Mouse (Mus musculus) T-helper 1 cell (primary cell): ENCODE results near the gene Caskin1.

ENCODE experiments used
- in situ Hi-C: fragments of 300-600 bp; cut with MboI, MseI; formaldehyde crosslinking; loops from one replicate; pipeline ENCODE4 v1.15.1; 2025; ENCODE audit warnings: high pct_unique_total_duplicates

Gene Caskin1

DNA sequence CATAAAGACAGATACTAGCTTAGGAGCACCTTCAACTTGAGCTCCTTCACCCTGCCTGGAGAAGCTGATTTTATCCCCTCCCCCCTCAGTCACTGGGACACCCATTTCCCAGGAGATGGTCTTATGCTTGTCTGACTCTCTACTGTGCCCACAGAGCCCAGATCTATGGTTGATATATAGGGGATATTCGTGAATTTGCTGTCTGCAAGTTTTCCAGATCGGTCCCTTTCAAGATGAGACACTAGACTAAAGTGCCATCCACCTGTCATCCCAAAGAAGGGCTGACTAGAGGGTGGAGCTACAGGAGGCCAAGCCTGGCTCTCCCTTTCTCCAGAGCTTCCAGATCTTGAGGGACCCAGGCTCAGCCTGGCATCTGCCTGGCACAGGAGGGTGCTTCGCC is 42.7 kb downstream of the Caskin1 start:
- in situ Hi-C loops = loop anchor here (5.0 kb wide), 1 partner anchor 126 kb away; the partner anchor contains the start of gene Npw

DNA sequence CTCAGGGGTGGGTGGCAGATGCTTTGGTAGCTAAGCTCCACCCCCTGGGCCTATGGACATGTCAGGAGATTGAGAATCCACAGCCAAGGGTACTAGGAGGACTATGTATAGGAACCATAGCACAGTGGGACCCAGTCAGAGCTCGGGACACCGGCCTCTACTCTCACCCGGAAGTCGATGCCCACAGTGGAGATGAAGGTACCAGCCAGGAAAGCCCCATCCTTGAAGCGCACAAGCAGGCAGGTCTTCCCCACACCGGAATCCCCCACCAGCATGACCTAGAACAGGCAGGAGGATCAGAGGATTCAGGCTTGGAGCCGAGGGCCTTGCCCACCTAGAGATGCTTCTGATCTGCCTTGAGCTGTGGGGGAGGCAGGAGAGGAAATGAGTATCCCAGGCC is 43.6 kb downstream of the Caskin1 start:
- in situ Hi-C loops = loop anchor here (5.0 kb wide), 1 partner anchor 125 kb away; the partner anchor contains the start of gene Npw

DNA sequence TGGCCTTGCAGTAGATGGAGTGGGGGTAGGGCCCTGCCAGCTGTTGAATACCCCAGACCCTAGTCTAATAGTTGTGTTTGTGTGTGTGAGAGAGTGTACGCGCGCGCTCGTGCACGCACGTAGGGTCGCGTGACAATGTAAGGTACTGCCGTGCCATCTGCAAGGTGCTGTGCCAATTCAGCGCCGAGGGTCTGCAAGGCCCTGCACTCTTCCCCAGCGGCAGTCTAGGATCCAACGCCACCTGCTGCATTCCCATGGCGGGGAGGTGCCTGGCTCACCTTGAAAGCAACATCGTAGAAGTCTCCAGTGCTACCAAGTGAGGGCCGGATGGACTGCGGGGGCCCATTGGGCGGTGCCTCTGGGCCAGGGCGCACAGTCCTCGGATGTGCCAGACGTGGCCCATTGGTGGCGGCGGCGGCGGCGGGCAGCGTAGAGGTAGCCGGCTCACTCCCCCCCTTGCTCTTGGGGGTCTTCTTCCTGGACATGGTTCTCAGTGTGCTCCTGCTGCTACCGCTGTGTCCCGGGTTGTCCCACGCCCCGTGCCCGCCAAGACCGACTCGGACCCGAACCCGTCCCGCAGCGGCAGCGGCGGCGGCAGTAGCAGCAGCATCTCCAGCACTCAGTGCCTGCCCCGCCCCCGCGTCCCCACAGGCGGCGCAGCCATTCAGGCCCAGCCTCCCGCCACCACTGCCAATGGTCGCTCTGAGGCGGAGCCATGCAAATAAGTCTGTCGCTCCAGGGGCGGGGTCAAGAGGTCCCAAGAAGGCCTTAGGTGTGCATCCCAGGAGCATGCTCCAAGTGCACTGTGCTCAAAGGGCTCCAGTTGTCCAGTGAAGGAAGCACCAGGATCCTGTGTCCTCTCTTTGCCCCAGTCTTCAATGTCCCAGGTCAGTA is 44.9 kb downstream of the Caskin1 start:
- in situ Hi-C loops = loop anchor here (5.0 kb wide), 1 partner anchor 124 kb away; the partner anchor contains the start of gene Npw

DNA sequence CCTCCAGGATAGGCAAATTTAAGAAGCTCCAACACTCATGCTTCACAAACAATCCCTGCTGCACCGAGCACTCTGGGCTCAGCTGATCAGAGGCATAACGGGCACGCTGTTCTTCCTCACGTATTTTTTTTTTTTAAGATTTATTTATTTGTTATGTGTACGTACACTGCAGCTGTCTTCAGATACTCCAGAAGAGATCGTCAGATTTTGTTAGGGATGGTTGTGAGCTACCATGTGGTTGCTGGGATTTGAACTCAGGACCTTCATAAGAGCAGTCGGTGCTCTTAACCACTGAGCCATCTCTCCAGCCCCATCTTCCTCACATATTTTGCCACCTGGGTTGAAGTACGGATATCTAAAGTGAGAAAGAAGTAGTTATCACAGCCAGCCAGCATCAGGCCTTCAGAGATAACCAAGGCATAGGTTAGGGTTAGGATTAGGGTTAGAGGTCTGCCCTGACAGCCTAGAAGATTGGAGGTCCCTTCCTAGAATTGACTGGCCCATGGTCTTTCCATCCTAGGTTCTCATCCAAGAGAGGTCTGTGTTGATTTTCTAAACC is 45.8 kb downstream of the Caskin1 start, which contains the start of gene Rab26:
Gene Rab26 (minus strand): TSS at position 51 of the 559 bp plus-strand sequence.
- in situ Hi-C loops = loop anchor here (5.0 kb wide), 1 partner anchor 123 kb away; the partner anchor contains the start of gene Npw

DNA sequence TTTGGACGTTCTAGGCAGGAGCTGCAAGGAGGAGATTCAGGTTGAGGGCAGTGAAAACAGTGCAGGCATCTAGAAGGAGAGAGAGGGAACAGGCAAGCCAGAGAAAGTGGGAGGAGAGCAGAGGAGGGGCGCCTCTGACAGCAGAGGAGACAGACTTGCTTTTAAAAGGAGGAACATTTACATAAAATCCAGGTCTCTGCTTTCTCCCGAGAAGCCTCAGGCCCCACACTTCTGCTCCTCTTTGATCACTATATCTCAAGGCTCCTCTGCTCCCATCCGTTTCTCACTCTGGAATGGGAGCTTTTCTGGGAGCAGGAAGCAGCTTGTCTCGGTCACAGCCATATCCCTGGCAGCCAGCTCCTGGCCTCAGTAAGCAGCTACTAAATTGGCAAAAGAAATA is 46.9 kb downstream of the Caskin1 start:
- in situ Hi-C loops = no loop called here

DNA sequence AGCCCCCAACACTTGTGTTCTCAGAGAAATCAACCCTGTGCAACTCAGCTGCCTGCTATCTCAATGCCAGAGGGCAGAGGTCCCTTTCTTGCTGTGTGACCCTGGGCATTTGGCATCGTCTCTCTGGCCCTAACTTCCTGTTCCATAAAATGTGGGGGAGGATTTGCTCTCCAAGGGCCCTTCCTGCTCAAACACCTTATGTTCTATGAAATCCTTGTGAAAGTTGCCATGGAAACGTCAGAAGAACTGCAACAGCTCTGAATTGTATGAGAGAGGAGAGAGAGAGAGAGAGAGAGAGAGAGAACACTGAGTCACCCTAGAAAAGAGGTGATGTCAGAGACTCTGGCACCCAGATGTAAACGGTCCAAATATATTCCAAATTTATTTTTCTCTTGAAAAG is 49.1 kb downstream of the Caskin1 start:
- in situ Hi-C loops = no loop called here

DNA sequence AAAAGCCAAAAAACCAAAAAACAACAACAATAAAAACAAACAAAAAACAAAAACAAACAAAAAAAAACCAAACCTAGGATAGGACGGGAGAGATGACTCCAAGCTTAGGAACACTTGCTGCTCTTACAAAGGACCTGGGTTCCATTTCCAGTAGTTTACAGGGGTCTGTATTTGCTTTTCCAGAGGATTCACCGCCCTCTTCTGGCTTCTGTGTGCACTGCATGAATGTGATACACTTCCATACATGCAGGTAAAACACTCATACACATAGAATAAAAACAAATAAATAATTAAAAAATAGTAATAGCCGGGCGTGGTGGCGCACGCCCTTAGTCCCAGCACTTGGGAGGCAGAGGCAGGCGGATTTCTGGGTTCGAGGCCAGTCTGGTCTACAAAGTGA is 50.5 kb downstream of the Caskin1 start:
- in situ Hi-C loops = no loop called here

DNA sequence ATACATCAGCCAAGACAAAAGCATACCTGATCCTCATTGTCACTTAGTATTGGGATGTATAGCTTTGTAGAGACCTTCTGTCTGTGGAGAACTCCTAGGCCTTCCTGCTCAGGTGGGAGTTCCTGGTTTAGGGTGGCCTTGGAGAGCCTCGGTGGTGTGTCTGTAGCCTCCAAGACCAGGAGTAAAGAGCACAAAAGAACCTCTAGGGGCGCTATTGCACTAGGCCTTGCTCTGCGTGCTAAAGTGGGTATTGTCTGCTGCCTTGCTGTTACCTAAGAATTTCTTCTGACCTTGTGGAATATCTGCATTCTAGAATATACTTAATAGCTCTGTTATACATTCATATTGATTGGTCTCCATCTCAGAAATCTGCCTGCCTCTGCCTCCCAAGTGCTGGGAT is 52.0 kb downstream of the Caskin1 start:
- in situ Hi-C loops = loop anchor here (10.0 kb wide), 1 partner anchor 684 kb away; no protein-coding TSS in a partner anchor

DNA sequence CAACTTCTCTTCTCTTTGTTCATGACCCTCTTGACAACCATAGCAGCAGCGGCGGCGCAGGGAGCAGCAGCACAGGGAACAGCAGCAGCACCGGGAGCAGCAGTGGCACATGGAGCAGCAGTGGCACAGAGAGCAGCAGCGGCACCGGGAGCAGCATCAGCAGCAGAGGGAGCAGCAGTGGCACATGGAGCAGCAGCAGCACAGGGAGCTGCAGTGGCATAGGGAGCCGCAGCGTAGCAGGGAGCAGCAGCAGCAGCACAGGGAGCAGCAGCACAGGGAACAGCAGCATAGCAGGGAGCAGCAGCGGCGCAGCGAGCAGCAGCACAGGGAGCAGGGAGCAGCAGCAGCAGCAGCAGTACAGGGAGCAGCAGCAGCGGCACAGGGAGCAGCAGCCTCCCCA is 56.2 kb downstream of the Caskin1 start:
- in situ Hi-C loops = loop anchor here (10.0 kb wide), 1 partner anchor 680 kb away; no protein-coding TSS in a partner anchor

DNA sequence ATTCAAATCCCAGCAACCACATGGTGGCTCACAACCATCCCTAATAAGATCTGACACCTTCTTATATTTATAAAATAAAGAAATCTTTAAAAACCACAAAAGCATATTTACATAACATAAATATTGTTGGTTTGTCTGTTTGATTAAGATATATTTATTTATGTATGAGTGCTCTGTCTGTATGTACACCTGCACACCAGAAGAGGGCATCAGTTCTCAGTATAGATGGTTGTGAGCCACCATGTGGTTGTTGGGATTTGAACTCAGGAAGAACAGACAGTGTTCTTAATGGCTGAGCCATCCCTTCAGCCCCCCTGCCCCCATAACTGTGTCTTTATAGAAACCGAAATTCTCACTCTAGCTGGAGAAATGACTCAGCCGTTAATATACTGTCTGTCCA is 56.8 kb downstream of the Caskin1 start:
- in situ Hi-C loops = loop anchor here (10.0 kb wide), 1 partner anchor 680 kb away; no protein-coding TSS in a partner anchor

DNA sequence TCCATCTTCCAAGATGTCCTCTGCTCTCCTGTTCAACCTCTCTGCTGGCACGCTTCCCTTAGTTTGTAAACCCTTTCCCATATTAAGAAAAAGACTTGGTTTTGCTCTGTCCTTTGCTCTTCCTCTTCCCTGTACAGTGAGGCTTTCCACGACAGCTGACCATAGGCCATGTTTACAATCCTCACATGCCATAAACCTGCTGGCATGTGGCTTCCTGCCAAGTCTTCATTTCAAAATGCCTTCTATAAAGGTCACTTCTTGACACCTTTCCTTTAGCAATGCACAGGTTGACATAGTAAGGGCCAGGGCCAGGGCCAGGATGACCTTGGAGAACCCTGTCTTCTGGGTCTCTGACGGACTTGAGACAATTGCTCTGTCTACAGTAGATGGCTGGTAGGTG is 57.8 kb downstream of the Caskin1 start:
- in situ Hi-C loops = loop anchor here (10.0 kb wide), 1 partner anchor 679 kb away; no protein-coding TSS in a partner anchor

DNA sequence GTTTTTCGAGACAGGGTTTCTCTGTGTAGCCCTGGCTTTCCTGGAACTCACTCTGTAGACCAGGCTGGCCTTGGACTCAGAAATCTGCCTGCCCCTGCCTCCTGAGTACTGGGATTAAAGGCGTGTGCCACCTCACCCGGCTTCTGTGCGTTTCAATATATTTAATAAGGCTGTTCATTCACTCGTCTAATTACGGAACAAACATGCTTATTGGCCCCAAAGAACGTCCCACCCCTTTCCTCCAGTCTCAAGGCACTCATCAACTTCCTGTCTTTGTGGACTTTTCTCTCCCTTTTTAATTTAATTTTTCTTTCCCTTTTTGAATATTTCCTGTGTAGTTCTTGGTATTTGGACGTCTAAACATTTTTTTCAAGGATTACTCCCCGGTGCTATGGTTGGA is 60.0 kb downstream of the Caskin1 start:
- in situ Hi-C loops = loop anchor here (10.0 kb wide), 1 partner anchor 676 kb away; no protein-coding TSS in a partner anchor

DNA sequence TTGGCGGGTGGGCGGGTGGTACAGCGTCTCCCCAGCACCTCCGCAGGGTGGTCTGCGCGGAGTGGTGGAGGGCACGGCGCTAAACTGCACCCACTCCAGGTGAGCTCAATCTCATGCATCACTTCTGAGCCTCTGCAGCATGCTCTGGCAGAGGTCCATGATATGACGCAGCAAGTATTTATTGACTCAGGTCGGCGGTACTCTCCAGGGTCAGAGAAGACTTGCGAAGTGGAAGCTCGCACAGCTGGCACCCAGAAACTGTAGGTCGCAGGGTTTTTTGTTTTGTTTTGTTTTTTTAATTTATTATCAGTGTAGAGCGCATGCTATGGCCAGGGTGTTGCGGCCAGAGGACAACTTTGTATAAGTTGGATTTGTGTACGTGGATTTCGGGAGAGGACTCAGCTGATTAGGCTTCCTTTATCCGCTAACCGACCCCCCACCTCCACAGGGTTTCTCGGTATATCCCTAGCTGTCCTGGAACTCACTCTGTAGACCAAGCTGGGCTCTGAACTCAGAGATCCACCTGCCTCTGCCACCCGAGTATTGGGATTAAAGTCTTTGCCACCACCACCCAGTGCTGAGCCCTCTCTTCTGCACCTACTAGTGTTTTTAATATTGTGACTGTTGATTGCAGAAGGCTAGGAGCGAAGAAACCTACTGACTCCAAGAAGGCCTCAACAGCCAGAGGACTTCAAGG is 60.7 kb downstream of the Caskin1 start:
- in situ Hi-C loops = loop anchor here (10.0 kb wide), 1 partner anchor 676 kb away; no protein-coding TSS in a partner anchor

DNA sequence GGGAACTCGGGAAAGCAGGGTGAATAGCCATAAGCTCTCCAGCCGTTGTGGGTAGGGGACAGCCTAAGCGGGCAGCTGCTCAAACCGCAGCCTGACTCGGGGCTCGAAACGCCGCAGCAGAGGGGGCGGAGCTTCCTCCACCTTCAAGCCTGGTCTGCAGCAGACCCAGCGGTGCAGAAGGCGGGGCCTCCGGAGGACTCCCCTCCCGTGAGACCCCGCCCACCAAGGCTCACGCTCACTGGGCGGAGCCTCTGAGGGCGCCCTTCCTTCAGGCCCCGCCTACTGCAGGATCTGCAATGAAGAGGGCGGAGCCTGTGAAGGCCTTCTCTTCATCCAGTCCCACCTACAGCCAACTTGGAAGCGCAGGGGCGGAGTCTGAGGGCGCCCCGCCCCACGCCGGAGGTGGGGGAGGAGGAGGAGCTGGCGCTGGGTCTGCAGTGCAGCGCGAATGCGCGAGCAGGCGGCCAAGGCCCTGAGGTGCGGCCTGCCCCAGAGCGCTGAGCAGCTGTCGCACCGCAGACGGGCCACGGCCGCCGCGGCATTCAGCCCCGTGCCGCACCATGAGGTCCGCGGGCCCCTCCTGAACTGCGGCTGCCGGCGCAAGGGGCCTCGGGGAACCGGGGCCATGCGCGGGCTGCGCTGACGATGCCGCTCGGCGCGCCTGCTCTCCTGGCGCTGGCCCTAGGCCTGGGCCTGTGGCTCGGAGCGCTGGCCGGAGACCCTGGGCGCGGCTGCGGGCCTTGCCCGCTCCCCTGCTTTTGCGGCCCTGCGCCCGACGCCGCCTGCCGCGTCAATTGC is 61.4 kb downstream of the Caskin1 start, which contains the start of gene Pkd1:
Gene Pkd1 (plus strand): TSS at position 217 of the 798 bp plus-strand sequence.
- in situ Hi-C loops = loop anchor here (10.0 kb wide), 1 partner anchor 675 kb away; no protein-coding TSS in a partner anchor

DNA sequence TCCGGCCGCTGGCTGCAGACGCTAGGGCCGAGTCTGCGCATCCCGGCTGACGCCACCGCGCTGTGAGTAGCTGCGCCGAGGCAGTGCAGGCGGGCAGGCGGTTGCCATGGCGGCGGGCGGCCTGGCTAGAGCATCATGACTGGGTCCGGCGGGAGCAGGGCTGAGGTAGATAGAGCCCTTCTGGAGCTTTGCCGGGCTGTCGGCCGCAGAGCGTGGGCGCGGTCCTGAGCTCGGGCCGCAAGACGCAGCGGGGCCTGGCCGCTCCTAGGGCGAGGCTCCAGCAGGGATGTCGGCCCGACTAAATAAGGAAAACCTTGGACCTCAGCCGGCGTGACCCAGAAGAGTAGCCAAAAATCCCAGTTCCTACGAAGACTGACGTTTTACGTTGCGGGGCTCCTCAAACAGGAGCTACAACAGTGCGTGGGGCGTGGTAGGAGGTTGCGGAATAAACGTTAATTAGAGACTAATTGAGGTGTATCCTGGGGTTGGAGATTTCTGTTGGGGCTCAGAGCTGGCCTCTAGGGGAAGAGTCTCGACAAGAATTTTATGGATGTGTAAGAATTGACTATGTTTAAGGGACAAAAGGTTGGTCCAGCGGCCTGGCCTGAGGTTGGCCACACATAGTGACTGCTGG is 62.1 kb downstream of the Caskin1 start:
- in situ Hi-C loops = no loop called here

DNA sequence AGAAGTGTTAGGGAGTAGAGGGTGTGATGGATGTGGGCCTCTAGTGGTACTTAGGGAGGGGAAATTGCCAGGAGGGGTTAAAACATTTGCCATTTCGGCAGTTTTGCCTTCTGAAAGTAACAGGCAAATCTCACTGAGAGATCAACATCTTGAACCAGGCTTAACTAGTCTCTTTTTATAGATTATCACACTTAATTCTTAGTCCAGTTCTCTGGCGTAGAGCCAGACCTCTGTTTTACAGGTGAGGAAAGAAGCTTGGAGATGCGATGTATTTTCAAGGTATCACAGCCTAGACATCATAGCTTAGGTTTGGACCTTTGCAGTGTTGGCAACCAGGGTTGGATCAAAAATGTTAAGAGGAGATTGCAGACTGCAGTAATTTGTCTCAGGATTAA is 62.6 kb downstream of the Caskin1 start:
- in situ Hi-C loops = no loop called here

DNA sequence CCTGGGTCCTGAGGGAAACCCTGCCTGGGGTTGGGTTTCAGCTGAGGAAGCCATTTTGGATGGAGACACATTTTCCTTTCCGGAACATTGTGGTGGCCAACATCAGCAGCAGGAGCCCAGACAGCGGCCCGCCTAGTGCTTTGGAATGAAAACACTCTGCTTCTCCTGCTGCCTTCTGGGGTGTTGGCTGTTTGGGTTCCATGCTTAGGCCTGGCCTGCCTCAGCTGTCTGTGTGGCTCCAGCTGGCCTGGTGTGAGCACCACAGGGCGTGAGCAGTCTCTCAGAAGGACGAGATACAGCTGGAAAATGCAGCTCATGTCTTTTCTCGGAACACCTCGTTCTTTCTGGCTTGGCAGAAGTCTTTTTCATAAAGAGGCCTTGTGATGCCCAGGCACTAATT is 68.7 kb downstream of the Caskin1 start:
- in situ Hi-C loops = no loop called here
